Mouse (Mus musculus) heart, postnatal 0 days (tissue): ENCODE results near the gene Tmem238.
"Not testable (repeated sequence)": the region's sequence is repeated elsewhere in the genome, so short reads cannot be mapped to it uniquely, and the experiment has no call there.

Experiments
- CTCF ChIP-seq: IDR thresholded peaks from 2 replicates; pipeline ENCODE4 v1.5.1; 2016; ENCODE audit warnings: antibody characterized with exemption, control low read depth, low read depth
- EP300 ChIP-seq: IDR thresholded peaks from 2 replicates; pipeline ENCODE4 v1.6.1; 2016; ENCODE audit warnings: antibody characterized with exemption, low read depth

DNA sequence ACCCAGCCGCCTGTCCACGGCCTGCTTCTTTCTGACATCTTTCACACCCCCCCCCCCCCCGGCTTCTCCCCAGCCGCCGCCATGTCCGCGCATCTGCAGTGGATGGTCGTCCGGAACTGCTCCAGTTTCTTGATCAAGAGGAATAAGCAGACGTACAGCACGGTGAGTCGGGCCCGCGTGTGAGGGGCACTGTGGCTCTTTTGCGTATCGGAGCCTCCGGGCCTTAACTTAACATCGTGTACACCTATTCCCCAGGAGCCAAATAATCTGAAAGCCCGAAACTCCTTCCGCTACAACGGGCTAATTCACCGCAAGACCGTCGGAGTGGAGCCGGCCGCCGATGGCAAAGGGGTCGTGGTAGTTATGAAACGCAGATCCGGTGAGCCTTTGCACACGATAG is 3.8 kb upstream of the Tmem238 start:
- not testable (repeated sequence) for TF ChIP-seq CTCF, EP300
